Mouse (Mus musculus): ENCODE results near the gene Cmah.

Cmah gene

DNA sequence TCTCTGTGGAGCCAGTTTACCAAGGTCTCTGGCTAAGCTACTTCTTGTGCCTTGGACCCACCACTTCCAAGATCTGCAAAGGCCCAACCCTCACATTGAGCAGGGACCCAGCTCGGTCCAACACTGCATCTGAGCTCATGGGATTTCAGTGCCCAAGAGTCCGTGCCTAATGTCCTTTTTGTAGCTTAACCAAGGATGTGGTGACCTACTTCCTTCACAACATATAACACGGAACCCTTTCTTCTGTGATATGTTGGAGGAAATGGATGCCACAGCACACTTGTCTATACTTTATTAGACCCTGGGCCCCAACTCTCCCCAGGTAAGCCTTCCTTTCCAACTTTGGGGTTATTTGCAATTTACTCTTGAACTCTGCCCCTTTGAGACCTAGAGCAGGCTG is 186.5 kb downstream of the Cmah start:
- DNase-seq (ENCODE audit: low read depth), result no peak

DNA sequence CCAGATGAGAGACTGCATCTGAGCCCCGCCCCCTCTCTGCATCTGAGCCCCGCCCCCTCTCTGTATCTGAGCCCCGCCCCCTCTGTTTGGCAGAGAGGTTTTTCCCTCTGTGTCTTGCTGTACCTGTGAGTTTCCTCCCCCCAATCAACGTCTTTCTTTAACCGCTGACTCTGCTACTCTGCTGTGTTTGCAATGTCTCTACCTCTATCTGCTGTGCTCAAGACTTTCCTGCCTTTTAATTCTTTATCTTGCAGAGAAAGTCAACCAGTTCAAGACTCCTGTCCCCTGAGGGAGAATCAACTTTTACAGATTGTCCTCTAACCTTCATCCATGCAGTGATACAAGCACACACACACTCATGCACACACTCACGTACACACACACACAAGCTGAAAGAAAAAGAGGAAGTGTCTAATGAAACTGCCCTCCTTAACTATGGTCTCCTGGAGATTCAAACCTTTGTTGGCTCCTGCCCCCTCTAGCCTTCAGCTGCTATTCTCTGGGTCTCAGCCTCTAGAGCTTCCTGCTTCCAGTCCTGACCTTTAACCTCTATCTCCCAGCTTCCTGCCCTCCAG is 188.0 kb downstream of the Cmah start:
- no peak for DNase-seq (ENCODE audit: low read depth)

DNA sequence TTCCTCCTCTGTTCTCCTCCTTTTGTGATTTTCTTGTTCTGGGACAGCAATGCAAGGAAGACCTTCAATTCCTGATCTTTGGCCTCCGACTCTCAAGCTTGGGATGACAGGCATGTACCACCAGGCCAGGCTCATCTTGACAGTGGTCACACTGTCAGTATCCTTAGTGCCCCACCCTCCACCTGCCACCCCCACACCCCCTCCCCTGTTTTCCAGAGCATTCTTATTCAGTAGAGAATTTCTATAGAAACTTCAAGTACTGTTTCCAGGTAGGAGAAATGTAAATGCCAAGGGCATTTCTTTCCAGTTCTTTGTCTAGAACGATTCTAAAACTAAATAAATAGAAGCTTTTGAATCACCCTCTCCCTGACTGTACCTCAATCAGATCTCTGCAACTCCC is 190.6 kb downstream of the Cmah start:
- no peak for DNase-seq (ENCODE audit: low read depth)

DNA sequence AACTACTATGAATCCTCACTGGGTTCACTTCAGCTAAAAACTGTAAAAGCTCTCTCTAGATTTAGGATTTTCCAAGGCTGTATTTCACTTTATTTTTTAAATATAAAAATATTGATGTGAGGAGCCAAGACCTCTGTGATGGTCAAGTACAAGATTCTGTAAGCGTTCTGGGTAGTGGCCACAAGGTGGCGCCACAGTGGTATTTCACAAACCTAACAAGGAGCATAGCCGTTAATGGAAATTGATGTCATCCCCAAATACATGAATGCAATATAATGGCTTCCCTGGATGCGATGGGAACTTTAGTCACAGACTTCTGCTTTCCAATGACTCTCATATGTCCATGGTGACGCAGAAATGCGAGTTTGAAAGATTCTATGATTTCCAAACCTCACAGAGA is 191.7 kb downstream of the Cmah start:
- DNase-seq (ENCODE audit: low read depth), result peak; percentile 58

DNA sequence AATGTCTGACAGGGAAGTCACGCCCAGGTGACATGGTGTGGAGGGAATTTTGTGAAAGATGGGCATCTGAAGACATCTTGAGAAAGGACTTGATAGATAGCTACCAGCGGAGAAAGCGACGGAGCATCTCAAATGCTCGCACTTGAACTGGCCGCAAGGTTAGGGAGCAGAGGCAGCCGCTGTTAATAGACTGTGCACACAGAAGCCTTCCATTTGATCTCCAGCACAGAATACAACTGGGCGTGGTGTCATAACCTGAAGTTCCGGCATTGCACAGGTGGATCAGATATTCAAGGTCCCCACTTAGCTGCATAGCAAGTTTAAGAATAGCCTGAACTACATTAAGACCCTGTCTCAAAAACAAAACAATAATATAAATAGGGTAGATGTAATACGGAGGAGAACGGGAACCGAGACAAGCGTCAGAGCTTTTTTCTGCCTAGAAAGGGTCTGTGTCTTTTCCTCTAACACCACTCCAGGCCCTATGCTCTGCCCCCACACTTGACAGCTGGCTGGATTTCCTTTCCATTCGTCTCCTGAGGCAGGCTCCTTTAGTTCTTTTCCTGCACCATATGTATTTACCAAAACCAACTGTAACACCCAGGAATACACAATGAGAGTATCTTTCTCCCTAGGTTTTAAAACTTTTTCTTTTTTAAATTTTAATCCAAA is 192.9 kb downstream of the Cmah start:
- no peak for DNase-seq (ENCODE audit: low read depth)

DNA sequence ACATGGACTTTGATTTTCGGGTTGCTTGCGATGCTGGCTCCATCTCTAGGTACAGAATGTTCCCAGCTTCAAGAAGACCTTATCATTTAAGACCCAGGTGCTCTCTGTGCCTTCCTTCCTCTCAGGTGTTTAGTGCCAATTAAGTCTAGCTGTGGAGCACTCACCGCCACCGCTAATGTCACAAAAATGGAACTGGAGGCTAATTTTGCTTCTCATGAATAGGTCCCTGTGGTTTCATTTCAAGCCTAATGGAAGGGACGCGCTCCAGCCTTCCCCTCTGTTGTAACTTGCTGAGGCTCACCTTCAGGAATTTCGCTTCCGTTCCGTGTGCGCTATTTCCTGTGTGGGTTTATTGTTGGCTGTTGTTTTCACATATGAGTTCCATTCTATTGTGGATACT is 193.6 kb downstream of the Cmah start:
- no peak for DNase-seq (ENCODE audit: low read depth)

DNA sequence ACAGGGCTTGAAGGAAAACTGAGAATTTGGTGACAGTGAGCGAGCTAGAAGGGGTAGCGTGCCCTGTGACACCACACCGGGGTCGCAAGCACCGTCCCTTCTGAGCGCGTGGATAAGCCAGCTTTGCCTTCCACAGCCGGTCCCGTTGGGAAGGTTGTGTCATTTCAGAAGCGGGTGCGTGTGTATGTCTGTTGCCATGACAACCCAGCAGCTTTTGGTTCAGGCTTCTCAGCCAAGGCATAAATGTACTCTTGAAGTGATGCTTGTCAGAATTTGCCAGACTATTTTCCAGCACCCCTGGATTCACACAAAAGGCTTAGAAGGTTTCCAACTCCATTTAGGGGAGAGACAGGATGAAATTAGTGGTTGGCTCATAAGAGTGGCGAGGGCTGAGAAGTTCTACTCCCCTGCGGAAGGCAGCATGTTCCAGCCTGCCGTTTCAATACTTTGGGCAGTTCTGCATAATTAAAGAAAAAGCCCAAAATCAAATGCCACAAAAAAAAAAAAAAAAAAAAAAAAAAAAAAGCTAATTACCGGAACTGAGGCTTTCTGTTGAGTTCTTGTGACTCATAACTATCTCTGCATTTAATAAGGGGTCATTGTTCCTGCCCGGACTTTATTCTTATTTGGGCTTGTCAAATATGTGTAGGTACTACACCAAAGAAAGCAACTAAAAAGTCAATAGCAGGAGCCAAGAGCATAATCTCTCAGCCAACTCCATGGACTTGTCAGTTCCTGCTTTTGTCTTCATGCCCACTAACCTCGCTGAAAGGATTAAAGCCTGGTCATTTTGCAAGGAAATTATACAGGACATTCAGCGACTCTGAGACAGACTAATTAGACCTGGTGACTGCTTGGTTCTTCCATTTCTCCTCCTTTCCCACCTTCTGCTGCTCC is 194.5 kb downstream of the Cmah start:
- DNase-seq (ENCODE audit: low read depth), result no peak

DNA sequence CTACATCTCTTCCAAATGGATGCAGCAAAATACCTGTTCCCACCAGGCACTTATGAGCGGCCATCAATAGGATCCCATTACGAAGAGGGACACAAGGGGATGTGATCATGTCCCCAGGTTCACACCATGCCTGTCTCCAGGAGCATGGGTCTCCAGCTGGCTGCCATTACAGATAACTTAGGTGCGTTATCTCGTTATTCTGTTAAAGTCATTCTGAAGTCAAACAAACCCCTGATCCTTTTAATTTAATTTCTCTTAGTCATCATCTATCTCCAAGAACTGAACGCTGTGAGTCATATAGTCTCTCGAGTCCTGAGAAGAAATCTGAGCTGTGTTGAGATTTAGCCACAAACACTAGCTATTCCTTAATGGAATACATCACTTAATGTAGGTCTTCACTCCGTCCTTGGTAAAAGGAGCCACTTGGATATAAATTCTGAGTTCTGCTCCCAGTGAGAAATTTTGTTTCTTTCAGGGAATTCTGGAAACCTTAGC is 195.2 kb downstream of the Cmah start:
- no peak for DNase-seq (ENCODE audit: low read depth)

DNA sequence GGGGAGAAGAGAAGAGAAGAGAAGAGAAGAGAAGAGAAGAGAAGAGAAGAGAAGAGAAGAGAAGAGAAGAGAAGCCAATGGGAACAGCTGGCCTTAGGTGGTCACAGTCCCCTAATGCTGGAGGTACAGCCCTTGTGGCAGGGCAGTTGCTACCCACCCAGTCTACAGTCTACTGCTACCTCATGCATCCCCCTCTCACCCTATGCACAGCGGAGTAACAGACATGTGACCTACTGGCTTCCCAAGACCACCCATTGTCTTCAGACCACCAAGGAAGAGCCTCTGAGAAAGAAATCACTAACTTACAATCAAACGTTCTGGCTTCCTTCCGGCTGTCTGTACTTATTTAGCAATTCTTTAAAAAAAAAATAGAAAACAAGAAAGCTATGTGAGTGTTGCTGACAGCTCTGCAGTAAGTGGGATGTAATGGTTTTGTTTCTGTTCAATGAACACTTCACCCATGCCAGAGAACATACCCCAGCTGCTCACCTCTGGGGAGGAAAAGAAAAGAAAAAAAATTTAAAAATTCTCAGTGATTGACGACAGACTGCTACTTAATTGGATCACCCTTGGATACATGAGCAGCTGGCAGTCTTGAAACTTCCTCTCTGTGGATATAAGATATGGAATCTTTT is 196.5 kb downstream of the Cmah start:
- DNase-seq (ENCODE audit: low read depth), result no peak

DNA sequence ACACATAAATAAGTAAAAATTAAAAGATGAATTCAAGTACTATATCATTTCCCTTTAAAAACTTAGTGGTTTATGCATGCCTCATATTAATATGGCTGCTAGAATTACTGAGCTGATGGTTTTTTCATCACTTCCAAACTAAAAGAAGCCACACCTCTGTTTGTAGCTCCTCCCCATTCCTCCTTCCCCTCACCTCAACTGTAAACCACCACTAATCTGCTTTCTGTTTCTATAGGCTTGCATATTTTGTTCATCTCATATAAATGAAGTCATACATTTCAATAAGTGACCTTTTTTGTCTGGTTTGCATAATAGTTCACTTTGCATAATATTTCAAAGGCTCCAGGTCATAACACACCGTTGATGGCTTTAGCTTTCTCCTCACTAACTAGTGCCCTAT is 197.3 kb downstream of the Cmah start:
- no peak for DNase-seq (ENCODE audit: low read depth)

DNA sequence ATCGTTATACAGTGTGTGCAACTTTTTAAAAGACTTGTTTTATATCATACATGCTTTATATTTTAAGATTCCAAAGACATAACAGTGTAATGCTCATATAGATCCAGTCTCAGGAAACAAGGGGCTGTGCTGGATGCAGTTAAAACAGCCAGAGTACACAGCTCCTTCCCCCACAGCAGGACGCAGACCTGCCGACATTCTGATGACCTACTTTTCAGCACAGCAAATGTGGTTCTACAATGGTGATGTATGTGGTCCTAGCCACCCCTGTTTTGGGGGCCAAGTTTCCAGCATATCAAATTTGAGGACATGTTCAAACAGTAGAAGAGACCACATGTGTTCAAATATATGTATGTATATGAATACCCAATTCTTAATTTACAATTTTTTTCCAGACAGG is 198.3 kb downstream of the Cmah start:
- DNase-seq (ENCODE audit: low read depth), result no peak

DNA sequence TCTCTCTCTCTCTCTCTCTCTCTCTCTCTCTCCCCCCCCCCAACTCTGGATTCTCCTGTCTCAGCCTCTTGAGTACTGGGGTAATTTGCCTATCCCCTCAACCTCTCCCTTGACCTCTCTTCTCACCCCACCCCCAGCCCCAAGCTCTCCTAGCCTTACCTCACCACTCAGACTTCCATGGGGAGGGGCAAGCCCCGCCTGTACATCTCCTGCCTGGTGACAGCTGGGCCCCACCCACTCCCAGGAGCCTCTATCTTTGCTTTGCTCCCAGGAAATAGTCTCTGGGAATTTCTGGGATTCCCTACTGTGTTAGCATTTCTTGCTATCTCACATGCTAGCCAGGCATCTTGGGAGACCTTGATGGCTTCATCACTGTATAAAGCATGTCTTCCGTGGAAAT is 199.7 kb downstream of the Cmah start:
- DNase-seq (ENCODE audit: low read depth), result no peak
